Comparison of ENCODE assay signal across 19 mouse cellular contexts in genomic region chr14:99218396-99219012, GRCm38 (mm10).
A peak's percentile ranks its signal among the peaks of the same experiment; 100 is the strongest.
DNase-seq lines count a peak whose midpoint lies in the region; ATAC-seq and TF ChIP-seq lines count a peak whose summit lies in the region.
"Had no signal": no experiment of that assay in that cellular context is flagged by ENCODE, and none has a peak within 500 bp of the region (broad histone marks: within the 10 kb centered on the region; RNA-seq: fewer than 3 reads in every experiment).

No protein-coding gene starts in this region.

- H3K9ac ChIP-seq in intestine, embryonic 14.5 days (ENCODE audit: low read length) = no peak overlapping the region
- H3K9ac ChIP-seq in intestine, embryonic 15.5 days = no peak overlapping the region
- no peak overlapping the region for H3K9ac ChIP-seq in intestine, postnatal 0 days (ENCODE audit: low read depth, low read length)
- H3K9ac ChIP-seq: embryonic facial prominence, embryonic 12.5 days; forebrain, embryonic 13.5 days; forebrain, embryonic 15.5 days; forebrain, postnatal 0 days had no signal

- ATAC-seq in intestine, embryonic 14.5 days (replicated peaks; ENCODE audit: low FRiP score, low TSS enrichment, low read depth) = 0 out of 2 replicates have a peak, but pooled peaks have one; percentile 44
- peak; percentile 89 for ATAC-seq in intestine, embryonic 15.5 days
- ATAC-seq in intestine, postnatal 0 days = peak; percentile 90
- ATAC-seq: forebrain, embryonic 13.5 days; forebrain, embryonic 15.5 days; forebrain, postnatal 0 days had no signal

- no peak for TF ChIP-seq CTCF in intestine, postnatal 0 days (IDR thresholded peaks at IDR 0.05; ENCODE audit: low read depth)
- TF ChIP-seq CTCF in small intestine, adult 2 months (IDR thresholded peaks at IDR 0.05; ENCODE audit: extremely low read depth, insufficient read length, insufficient replicate concordance, low read depth, low read length) = no peak

- H3K36me3 ChIP-seq in intestine, embryonic 14.5 days (ENCODE audit: control insufficient read depth, insufficient read depth, low read length) = peaks cover 4% of the 10 kb centered on the region; the same call in 1 of the 2 replicates
- H3K36me3 ChIP-seq in intestine, embryonic 15.5 days = no peaks in the 10 kb centered on the region
- peaks cover 10% of the 10 kb centered on the region; the same call in 1 of the 2 replicates for H3K36me3 ChIP-seq in intestine, postnatal 0 days (ENCODE audit: control insufficient read depth, insufficient read depth)
- H3K36me3 ChIP-seq in small intestine, adult 2 months (ENCODE audit: control insufficient read depth, insufficient read depth, low read length) = peaks cover 4% of the 10 kb centered on the region; the same call in 1 of the 2 replicates
- peaks cover 36% of the 10 kb centered on the region for H3K36me3 ChIP-seq in embryonic facial prominence, embryonic 10.5 days (replicated peaks)
- H3K36me3 ChIP-seq: forebrain, embryonic 15.5 days had no signal

- H3K4me3 ChIP-seq in intestine, embryonic 14.5 days (ENCODE audit: low read depth, low read length) = no peak overlapping the region
- H3K4me3 ChIP-seq in intestine, embryonic 15.5 days (replicated peaks) = no peak overlapping the region
- no peak overlapping the region for H3K4me3 ChIP-seq in intestine, postnatal 0 days (ENCODE audit: low read depth, low read length)
- no peak overlapping the region for H3K4me3 ChIP-seq in small intestine, adult 2 months (ENCODE audit: low read depth, low read length)
- H3K4me3 ChIP-seq in embryonic facial prominence, embryonic 10.5 days = no peak overlapping the region
- H3K4me3 ChIP-seq: embryonic facial prominence, embryonic 12.5 days; forebrain, embryonic 13.5 days; forebrain, embryonic 15.5 days had no signal

- no peaks in the 10 kb centered on the region for H3K27me3 ChIP-seq in intestine, embryonic 14.5 days (replicated peaks; ENCODE audit: control insufficient read depth, insufficient read depth, low read length)
- no peaks in the 10 kb centered on the region for H3K27me3 ChIP-seq in intestine, embryonic 15.5 days (replicated peaks)
- H3K27me3 ChIP-seq in intestine, postnatal 0 days (replicated peaks; ENCODE audit: control insufficient read depth, insufficient read depth, low read length) = no peaks in the 10 kb centered on the region
- H3K27me3 ChIP-seq in small intestine, adult 2 months (ENCODE audit: control insufficient read depth, insufficient read depth, low read length) = no peaks in the 10 kb centered on the region
- H3K27me3 ChIP-seq in embryonic facial prominence, embryonic 10.5 days (replicated peaks; ENCODE audit: low read depth, poor library complexity, severe bottlenecking) = no peaks in the 10 kb centered on the region
- H3K27me3 ChIP-seq: embryonic facial prominence, embryonic 12.5 days; forebrain, embryonic 13.5 days; forebrain, embryonic 15.5 days had no signal

- no peaks in the 10 kb centered on the region for H3K4me1 ChIP-seq in intestine, embryonic 14.5 days (replicated peaks; ENCODE audit: control insufficient read depth, insufficient read depth, low read length)
- H3K4me1 ChIP-seq in intestine, embryonic 15.5 days (replicated peaks) = no peaks in the 10 kb centered on the region
- H3K4me1 ChIP-seq in intestine, postnatal 0 days (replicated peaks; ENCODE audit: control insufficient read depth, insufficient read depth, low read length) = no peaks in the 10 kb centered on the region
- H3K4me1 ChIP-seq in small intestine, adult 2 months (ENCODE audit: control insufficient read depth, insufficient read depth, insufficient read length, low read length) = peaks cover 7% of the 10 kb centered on the region; the same call in 1 of the 2 replicates
- H3K4me1 ChIP-seq in embryonic facial prominence, embryonic 10.5 days = no peaks in the 10 kb centered on the region; the same call in 1 of the 2 replicates
- H3K4me1 ChIP-seq: embryonic facial prominence, embryonic 12.5 days had no signal

- TF ChIP-seq POLR2A in small intestine, adult 2 months (IDR thresholded peaks at IDR 0.05; ENCODE audit: low read depth, low read length) = no peak

- no peak for DNase-seq in intestine, embryonic 14.5 days (ENCODE audit: low spot score)
- no peak for DNase-seq in gastrocnemius, postnatal 25 days
- DNase-seq in embryo, embryonic 11 days = no peak
- DNase-seq in embryonic facial prominence, embryonic 10.5 days (ENCODE audit: low spot score) = no peak
- DNase-seq: adrenal gland, adult 8-10 months; adrenal gland, postnatal 14 days; adrenal gland, postnatal 36 days; cerebellum, adult 11-12 months; cerebellum, adult 2 months; cerebellum, adult 9-10 months; cerebellum, postnatal 10 days; cerebellum, postnatal 25 days; forebrain, postnatal 0 days had no signal

- WGBS in intestine, embryonic 14.5 days = 73% methylated on average over 7 of the region's 7 CpGs
- 57% methylated on average over 7 of the region's 7 CpGs for WGBS in intestine, embryonic 15.5 days
- 41% methylated on average over 7 of the region's 7 CpGs for WGBS in intestine, postnatal 0 days
- 31% methylated on average over 7 of the region's 7 CpGs for WGBS in small intestine, adult 2 months
- 89% methylated on average over 7 of the region's 7 CpGs for WGBS in embryonic facial prominence, embryonic 10.5 days

- H3K9me3 ChIP-seq in intestine, embryonic 14.5 days (ENCODE audit: control insufficient read depth, low read length) = no peaks in the 10 kb centered on the region
- H3K9me3 ChIP-seq in intestine, embryonic 15.5 days = no peaks in the 10 kb centered on the region
- H3K9me3 ChIP-seq in intestine, postnatal 0 days (ENCODE audit: control insufficient read depth) = no peaks in the 10 kb centered on the region
- no peaks in the 10 kb centered on the region for H3K9me3 ChIP-seq in embryonic facial prominence, embryonic 10.5 days
- H3K9me3 ChIP-seq: embryonic facial prominence, embryonic 12.5 days; forebrain, embryonic 13.5 days; forebrain, embryonic 15.5 days had no signal

- peak overlapping the region; percentile 43; the same call in 1 of the 2 replicates for H3K27ac ChIP-seq in intestine, embryonic 14.5 days (ENCODE audit: low read depth)
- H3K27ac ChIP-seq in intestine, embryonic 15.5 days = peak overlapping the region; percentile 56; the same call in 1 of the 2 replicates
- H3K27ac ChIP-seq in intestine, postnatal 0 days (ENCODE audit: low read depth, low read length) = peak overlapping the region; percentile 79
- H3K27ac ChIP-seq in small intestine, adult 2 months (ENCODE audit: insufficient read depth, low read depth, low read length) = peak overlapping the region; percentile 96
- H3K27ac ChIP-seq in embryonic facial prominence, embryonic 10.5 days (replicated peaks) = no peak overlapping the region
- H3K27ac ChIP-seq: embryonic facial prominence, embryonic 12.5 days; forebrain, embryonic 13.5 days; forebrain, embryonic 15.5 days had no signal

- no peak overlapping the region for H3K4me2 ChIP-seq in intestine, embryonic 14.5 days (ENCODE audit: low read length)
- H3K4me2 ChIP-seq in intestine, embryonic 15.5 days (replicated peaks) = no peak overlapping the region
- H3K4me2 ChIP-seq in intestine, postnatal 0 days (replicated peaks; ENCODE audit: low read depth) = peak overlapping the region; percentile 30; the same call in 1 of the 2 replicates
- H3K4me2 ChIP-seq: embryonic facial prominence, embryonic 12.5 days; forebrain, embryonic 13.5 days; forebrain, embryonic 15.5 days had no signal
